Mouse (Mus musculus) Patski (cell line): ENCODE measurements at regions not wholly inside any gene's neighbourhood (a gene's known extent, or its start where the extent isn't known, plus 50 kb on each side); places are given as distances from the start of the nearest gene placed in this dataset.

Experiments used
- ATAC-seq: fragments of 100-300 bp; one replicate; pipeline ENCODE4 v1.8.0; 2021
- CTCF ChIA-PET: fragments of 350-600 bp; sonication (Branson Sonifier 250); formaldehyde crosslinking; loops from one replicate; lab custom pipeline; 2022; ENCODE audit warnings: inconsistent platforms; lab: Charles Lee
- POLR2A ChIA-PET: fragments of 350-600 bp; sonication (Branson Sonifier 250); formaldehyde crosslinking; loops from one replicate; lab custom pipeline; 2022; ENCODE audit warnings: antibody characterized with exemption, inconsistent platforms; lab: Charles Lee
- DNase-seq: peaks from one replicate; pipeline ENCODE4 v3.0.0-alpha.2; 2011; ENCODE audit warnings: low read depth, low spot score
- H3K27me3 ChIP-seq: fragments of 371-371 bp; one replicate; pipeline ENCODE4 v1.5.1; 2021
- CTCF ChIP-seq: fragments of 100-300 bp; IDR thresholded peaks from one replicate; pipeline ENCODE4 v1.5.1; 2021
- in situ Hi-C: fragments of 300-500 bp; cut with MboI; formaldehyde crosslinking; loops from 3 replicates; pipeline ENCODE4 v1.11.1; 2018; ENCODE audit warnings: low pct_unique_long_range_greater_than_20kb, mixed read lengths

- CTCF ChIA-PET = interaction anchor here (0.9 kb wide), 1 partner anchor 9 kb away, joined by 3 read pairs; no protein-coding TSS in a partner anchor
- no peak for TF ChIP-seq CTCF
- DNase-seq = no peak
- POLR2A ChIA-PET = interaction anchor here (0.7 to 1.3 kb wide), 8 partner anchors 10 to 529 kb away, joined by 3 to 8 read pairs (median 4); no protein-coding TSS in a partner anchor
- in situ Hi-C loops = no loop called here
- H3K27me3 ChIP-seq = no peaks in the 10 kb centered on the region
- peak; percentile 61 for ATAC-seq
Measured at GRCm38 (mm10) chr17:4640555-4640954, 353.6 kb upstream of the Arid1b start.

DNA sequence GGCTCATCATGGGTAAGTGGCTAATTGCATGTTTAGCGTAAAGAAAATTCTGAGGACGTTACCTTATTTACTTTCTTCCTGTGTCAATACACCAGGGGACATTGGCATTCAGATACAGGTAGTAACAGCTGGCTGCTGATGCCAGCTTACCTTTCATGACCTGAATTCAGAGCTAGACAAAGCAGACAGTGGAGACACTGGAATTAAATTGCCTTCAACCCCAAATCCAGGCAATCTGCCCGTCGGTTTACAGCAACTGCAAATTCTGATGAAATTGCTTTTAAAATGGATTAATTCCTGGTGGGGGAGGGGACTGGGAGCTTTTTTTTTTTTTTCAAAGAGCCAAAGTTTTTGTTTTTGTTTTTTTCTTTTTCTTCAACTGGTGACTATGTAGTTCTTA is 353.0 kb upstream of the Arid1b start:
- TF ChIP-seq CTCF = no peak
- ATAC-seq (no peak), DNase-seq (no peak)
- ChIA-PET CTCF (interaction anchor here (0.9 kb wide), 1 partner anchor 10 kb away, joined by 3 read pairs; no protein-coding TSS in a partner anchor), POLR2A (interaction anchor here (0.7 to 1.3 kb wide), 3 partner anchors 13 to 37 kb away, joined by 3 to 8 read pairs (median 4); no protein-coding TSS in a partner anchor)
- in situ Hi-C loops = no loop called here
- no peaks in the 10 kb centered on the region for H3K27me3 ChIP-seq

DNA sequence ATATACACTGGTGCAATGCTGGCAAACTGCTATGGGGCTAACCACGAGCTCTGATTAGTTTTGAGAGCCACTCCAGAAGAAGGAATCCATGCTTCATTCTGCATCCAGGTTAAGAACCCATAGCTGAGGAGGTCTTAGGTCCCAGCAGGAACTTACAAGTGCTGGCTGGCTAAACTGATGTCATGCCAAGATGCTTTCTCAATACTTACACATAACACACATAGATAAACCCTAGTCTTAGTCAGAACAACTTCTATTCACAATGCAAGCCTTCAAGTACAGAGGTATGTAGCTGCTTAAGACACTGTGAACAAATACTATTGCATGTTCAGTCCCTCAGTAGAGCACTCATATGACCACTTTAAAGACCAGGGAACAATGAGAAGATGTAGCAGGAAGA is 352.1 kb upstream of the Arid1b start:
- ChIA-PET POLR2A (interaction anchor here (0.7 to 1.0 kb wide), 2 partner anchors 14 to 235 kb away, joined by 3 to 4 read pairs; no protein-coding TSS in a partner anchor), CTCF (interaction anchor here (1.1 to 1.3 kb wide), 2 partner anchors 9 to 13 kb away, joined by 3 to 4 read pairs; no protein-coding TSS in a partner anchor)
- H3K27me3 ChIP-seq = no peaks in the 10 kb centered on the region
- ATAC-seq = no peak
- no peak for DNase-seq
- TF ChIP-seq CTCF = no peak
- in situ Hi-C loops = no loop called here

DNA sequence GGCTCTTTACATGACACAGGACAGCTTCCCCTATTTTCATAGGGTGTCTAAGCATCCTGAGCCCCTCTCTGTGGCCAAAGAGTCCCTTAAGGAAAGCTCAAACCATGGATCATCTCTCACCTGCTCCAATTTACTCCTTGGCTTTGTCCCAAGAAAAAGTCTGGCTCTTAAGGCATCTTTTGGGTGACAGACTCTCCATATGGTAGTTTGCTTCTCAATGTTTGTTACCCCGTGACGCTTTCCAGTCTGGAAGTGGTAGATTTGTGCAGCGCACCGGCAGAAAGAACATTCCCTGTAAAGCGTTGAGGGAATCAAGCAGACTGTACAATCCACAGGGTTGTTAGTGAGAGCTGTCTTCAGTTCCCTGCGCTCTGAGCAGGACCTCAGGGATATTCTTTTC is 350.8 kb upstream of the Arid1b start:
- no peaks in the 10 kb centered on the region for H3K27me3 ChIP-seq
- ATAC-seq (no peak), DNase-seq (no peak)
- in situ Hi-C loops = no loop called here
- ChIA-PET POLR2A (no interaction called here), CTCF (interaction anchor here (1.3 kb wide), 2 partner anchors 12 to 14 kb away, joined by 3 read pairs; no protein-coding TSS in a partner anchor)
- TF ChIP-seq CTCF = no peak

DNA sequence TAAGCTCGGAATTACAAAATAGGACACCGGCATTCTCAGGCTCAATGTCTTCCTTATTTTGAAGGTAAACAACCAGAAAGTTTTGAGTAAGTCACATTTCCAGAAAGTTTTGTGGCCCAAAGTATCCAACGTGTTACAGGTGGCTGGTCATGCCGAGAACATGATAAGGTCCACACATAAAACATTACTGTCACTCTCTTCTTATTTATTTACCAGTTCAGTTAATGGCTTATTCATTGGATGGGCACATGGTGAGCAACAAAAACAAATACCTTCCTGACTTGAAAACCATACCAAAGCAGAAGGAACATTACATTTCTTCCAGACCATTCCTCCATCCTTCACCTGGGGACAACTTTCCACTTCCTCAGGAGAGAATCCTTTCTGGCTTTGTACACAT is 345.5 kb upstream of the Arid1b start:
- DNase-seq (no peak), ATAC-seq (no peak)
- no peak for TF ChIP-seq CTCF
- ChIA-PET POLR2A (interaction anchor here (0.7 kb wide), 1 partner anchor 14 kb away, joined by 3 read pairs; no protein-coding TSS in a partner anchor), CTCF (interaction anchor here (1.0 to 1.1 kb wide), 2 partner anchors 13 to 132 kb away, joined by 3 read pairs; no protein-coding TSS in a partner anchor)
- no peaks in the 10 kb centered on the region for H3K27me3 ChIP-seq
- in situ Hi-C loops = no loop called here

DNA sequence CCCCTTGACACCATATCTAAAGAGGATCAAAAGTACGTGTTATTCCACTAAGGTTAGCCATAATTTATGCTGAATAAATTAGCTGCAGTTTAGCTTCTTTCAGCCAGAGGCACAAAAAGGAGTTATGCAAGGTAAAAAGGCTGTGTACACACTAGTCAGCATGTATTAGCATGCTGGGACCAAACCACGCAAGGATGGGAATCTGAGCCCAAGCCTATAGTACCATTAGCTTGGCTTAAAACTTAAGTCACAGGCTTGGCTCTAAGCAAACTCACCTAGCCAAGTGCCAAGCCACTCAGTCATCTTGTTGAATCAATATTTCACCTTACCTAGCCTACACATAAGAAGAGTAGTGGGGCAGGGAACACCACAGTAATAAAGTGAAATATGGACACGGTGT is 339.9 kb upstream of the Arid1b start:
- no peak for ATAC-seq
- no peak for DNase-seq
- ChIA-PET POLR2A (no interaction called here), CTCF (interaction anchor here (1.2 kb wide), 2 partner anchors 11 to 21 kb away, joined by 3 to 4 read pairs; no protein-coding TSS in a partner anchor)
- H3K27me3 ChIP-seq = no peaks in the 10 kb centered on the region
- in situ Hi-C loops = no loop called here
- no peak for TF ChIP-seq CTCF

GRCm38 (mm10) chr17:4661996-4662395 is 332.1 kb upstream of the Arid1b start:
- CTCF ChIA-PET = interaction anchor here (1.6 kb wide), 1 partner anchor 14 kb away, joined by 3 read pairs; no protein-coding TSS in a partner anchor

DNA sequence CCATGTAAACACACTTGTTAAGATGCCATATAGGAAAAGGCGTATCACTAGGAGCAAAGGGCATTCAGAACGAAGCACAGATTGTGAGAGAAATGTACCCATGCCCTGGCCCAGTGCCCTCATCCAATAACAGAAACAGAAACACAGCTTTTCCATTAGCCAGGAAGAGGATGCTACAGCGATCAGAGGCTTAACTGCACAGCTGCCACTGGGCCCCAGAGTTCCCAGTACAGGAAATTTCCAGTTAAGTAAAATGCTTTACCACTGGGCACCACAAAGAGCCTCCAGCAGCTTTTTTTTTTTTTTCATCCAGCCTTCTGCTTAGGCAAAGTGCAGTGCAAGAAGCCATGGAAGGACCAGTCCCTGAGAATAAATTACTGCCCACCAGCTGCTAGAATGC is 325.6 kb upstream of the Arid1b start:
- ChIA-PET CTCF (no interaction called here), POLR2A (interaction anchor here (1.1 kb wide), 1 partner anchor 28 kb away, joined by 3 read pairs; no protein-coding TSS in a partner anchor)
- H3K27me3 ChIP-seq = no peaks in the 10 kb centered on the region
- DNase-seq (no peak), ATAC-seq (no peak)
- in situ Hi-C loops = no loop called here
- TF ChIP-seq CTCF = no peak

More at GRCm38 (mm10) chr17:4661996-4662395, 332.1 kb upstream of the Arid1b start:
- in situ Hi-C loops = no loop called here
- POLR2A ChIA-PET = interaction anchor here (1.2 kb wide), 1 partner anchor 14 kb away, joined by 3 read pairs; no protein-coding TSS in a partner anchor
- ATAC-seq (no peak), DNase-seq (no peak)
- no peak for TF ChIP-seq CTCF
- H3K27me3 ChIP-seq = no peaks in the 10 kb centered on the region

DNA sequence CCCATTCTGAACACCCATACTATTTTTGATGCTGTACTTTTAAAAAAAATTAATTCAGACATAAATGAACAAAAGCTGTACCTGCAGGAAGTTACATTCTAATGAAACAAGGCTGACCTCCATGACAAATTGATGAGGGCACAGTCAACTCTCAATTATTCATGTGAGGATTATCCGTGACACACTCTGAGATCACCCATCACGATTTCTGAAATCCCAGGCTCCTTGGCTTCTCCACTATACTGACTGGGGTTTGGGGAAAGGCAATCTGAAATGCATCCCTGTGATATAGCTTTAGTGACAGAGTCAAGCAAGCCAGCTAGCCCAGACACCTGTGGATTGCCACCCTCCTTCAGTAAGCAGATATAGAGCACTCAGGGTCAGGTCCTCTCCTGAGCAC is 320.9 kb upstream of the Arid1b start:
- ATAC-seq (no peak), DNase-seq (no peak)
- no peak for TF ChIP-seq CTCF
- ChIA-PET CTCF (interaction anchor here (1.0 kb wide), 1 partner anchor 731 kb away, joined by 3 read pairs; no protein-coding TSS in a partner anchor), POLR2A (no interaction called here)
- in situ Hi-C loops = no loop called here
- H3K27me3 ChIP-seq = no peaks in the 10 kb centered on the region

DNA sequence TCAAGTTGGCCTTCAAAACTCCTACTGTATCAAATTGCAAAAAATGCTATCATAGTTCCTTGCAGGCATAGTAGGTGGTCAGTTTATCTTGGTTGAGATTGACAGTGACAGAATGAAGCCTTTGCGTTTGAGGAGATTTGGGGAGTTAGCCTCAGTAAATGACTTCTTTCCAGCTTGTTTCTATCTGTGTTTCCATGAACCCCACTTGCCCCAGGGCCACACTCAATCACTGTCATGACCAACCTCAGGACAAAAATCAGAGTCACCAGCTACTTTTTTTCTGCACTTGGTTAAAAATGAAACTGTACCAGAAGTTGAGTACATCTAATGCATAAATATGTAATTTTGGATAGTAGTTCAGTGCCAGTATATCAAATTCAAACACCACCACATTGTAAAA is 287.7 kb upstream of the Arid1b start:
- POLR2A ChIA-PET = no interaction called here
- in situ Hi-C loops = no loop called here
- ATAC-seq (no peak), DNase-seq (no peak)
- CTCF ChIA-PET = no interaction called here
- H3K27me3 ChIP-seq = no peaks in the 10 kb centered on the region
- no peak for TF ChIP-seq CTCF

DNA sequence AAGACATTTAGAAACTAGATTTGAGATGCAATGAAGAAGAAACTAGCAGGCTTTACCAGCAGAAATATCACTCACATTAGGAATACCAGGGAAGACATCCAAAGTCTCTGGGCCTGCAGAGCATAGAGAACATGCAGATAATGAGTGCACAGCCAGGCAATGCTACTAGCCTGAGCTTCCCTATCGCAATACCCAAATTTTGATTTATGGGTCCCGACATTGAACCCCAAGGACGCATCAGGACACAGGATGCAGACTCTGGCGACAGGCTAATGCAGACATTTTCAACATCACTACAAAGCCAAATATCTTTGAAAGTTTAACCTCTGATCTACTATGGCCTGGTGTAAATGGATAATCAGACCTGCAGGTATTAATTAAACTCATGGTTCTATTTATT is 273.1 kb upstream of the Arid1b start:
- in situ Hi-C loops = no loop called here
- POLR2A ChIA-PET = no interaction called here
- no peaks in the 10 kb centered on the region for H3K27me3 ChIP-seq
- ATAC-seq (no peak), DNase-seq (no peak)
- CTCF ChIA-PET = no interaction called here
- no peak for TF ChIP-seq CTCF
